Mouse (Mus musculus): Measurements from ENCODE around the gene Dpf2. TPM values are rescaled to one million over a fixed set of nuclear protein-coding genes. Genes with fewer than 3 reads are reported as not detected.
"Not testable (repeated sequence)": the region's sequence is repeated elsewhere in the genome, so short reads cannot be mapped to it uniquely, and the experiment has no call there.

The Dpf2 gene
- polyA plus RNA-seq, 1 experiment, result 22.6 TPM

DNA sequence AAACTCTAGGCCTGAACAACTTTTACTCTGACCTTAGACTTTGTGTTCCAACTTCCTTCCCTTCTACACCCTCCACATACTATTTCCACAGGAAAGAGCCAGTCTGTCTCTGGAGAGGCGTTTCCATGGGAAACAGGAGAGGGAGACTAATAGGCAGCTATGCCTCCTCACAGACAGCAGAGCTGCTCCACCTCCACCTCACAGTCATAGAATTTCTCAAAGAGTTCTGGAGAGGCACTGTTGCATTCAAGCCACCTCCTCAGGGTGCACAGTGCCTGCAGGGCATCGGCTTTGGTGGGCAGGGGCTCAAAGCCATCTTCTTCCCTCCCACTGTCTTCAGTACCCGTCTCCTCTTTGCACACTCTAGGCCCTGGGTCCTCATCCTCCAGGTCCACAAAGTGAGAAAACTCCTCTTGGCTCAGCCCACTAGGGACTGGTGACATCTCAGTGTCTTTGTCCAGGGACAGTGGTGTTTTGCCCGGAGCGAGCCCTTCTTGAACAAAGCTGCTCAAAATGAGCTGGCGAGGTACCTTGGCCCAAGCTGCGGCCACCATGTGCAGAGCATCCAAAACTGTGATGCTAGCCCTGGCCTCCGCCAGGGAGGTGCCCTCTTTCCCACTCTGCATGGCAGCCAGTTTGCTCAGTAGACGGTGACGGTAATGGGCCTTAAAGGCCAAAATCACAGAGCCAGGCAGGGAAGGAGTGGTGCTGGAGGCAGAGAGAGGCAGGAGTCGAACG lies 21.1 kb downstream of the Dpf2 start:
- peaks cover 6% of the 10 kb centered on the region for H3K4me1 ChIP-seq (ENCODE audit: control insufficient read depth, insufficient read depth, insufficient read length, low read length)
- 0 out of 2 replicates have a peak overlapping the region, but pooled peaks have one; percentile 30 for H3K27ac ChIP-seq (replicated peaks; ENCODE audit: low read depth, low read length)
- H3K4me3 ChIP-seq (ENCODE audit: insufficient read depth, low read depth, low read length), result no peak overlapping the region

DNA sequence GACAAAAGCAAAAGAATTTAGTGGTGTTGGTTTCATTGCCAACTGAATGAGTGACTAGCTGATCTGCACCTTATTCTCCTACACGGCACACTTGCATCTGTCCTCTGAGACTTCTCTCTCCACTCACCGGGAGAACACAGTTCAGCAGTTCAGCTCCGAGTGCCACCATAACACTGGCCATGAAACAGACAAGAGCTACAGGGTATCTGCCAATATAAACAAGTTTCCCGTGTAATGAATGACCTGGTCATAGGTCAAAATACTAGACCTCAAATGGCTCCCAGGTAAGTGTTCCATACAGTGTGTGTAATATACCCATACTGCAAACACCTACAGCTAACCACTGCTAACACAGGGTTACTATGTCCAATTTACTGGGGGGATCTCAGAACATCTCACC lies 23.6 kb downstream of the Dpf2 start:
- Histone ChIP-seq H3K4me3 (ENCODE audit: insufficient read depth, low read depth, low read length) (no peak overlapping the region), H3K27ac (replicated peaks; ENCODE audit: low read depth, low read length) (no peak overlapping the region), H3K4me1 (ENCODE audit: control insufficient read depth, insufficient read depth, insufficient read length, low read length) (peaks cover 6% of the 10 kb centered on the region)

DNA sequence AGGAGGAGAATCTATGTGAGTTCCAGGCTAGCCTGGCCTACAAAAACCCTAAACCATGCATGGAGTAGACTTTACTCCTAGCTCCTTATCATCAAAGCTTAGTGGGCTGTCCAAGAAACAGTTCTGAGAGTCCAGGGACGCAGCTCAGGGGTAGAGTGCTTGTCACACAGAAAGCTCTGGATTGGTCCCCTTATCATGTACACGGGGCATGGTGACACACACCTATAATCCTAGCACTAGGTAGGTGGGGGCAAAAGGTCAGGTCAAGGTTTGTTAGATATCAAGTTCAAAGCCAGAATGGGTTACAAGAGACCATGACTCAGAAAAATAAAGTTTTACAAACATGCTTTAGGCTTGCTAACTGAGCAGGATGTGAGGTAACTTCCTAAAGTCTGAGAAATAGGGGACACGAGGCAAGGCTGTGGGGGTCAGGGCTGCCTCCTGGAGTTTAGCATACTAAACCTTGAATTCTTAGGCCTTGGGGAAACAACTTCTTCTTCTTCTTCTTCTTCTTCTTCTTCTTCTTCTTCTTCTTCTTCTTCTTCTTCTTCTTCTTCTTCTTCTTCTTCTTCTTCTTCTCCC lies 25.5 kb downstream of the Dpf2 start:
- H3K4me1 ChIP-seq (ENCODE audit: control insufficient read depth, insufficient read depth, insufficient read length, low read length), result peaks cover 2% of the 10 kb centered on the region; the same call in 1 of the 2 replicates
- no peak overlapping the region for H3K27ac ChIP-seq (replicated peaks; ENCODE audit: low read depth, low read length)
- no peak overlapping the region for H3K4me3 ChIP-seq (ENCODE audit: insufficient read depth, low read depth, low read length)

DNA sequence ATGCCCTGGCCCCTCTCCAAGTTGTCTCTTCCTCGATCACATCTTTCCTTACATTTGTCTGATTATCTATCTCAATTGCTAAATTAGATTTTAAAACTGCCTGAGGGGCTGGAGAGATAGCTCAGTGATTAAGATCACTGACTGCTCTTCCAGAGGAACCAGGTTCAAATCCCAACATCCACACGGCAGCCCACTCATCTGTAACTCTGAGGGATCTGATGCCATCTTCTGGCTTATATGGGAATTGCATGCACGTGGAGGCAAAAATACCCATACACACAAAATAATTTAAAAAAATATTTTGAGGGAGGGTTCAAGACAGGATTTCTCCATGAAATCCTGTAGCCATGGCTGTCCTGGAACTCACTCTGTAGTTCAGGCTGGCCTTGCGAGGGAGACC lies 27.0 kb downstream of the Dpf2 start:
- no peak overlapping the region for H3K27ac ChIP-seq (replicated peaks; ENCODE audit: low read depth, low read length)
- H3K4me1 ChIP-seq (ENCODE audit: control insufficient read depth, insufficient read depth, insufficient read length, low read length), result no peaks in the 10 kb centered on the region

DNA sequence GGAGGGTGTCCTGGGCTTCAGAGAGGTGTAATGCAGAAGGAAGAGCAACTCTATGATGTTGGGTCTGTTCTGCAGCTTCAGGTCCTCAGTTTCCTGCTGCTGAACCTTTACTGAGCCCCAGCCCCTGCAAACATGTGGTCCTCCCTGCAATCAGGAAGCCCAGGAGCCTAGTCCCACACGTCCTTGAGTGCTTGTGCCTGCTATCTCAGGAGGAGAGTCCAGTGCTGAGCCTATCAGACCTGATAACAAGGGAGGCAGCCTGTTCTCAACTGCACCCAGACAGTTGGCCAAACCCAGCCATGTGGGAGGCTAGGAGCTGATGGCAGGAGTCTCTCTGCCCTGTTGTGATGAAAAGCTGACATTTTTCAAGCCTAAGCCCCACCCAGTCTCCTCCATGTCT lies 28.9 kb downstream of the Dpf2 start:
- Histone ChIP-seq H3K4me3 (ENCODE audit: insufficient read depth, low read depth, low read length) (no peak overlapping the region), H3K27ac (replicated peaks; ENCODE audit: low read depth, low read length) (no peak overlapping the region)

More for the DNA sequence above, 27.0 kb downstream of the Dpf2 start:
- no peak overlapping the region for H3K4me3 ChIP-seq (ENCODE audit: insufficient read depth, low read depth, low read length)

DNA sequence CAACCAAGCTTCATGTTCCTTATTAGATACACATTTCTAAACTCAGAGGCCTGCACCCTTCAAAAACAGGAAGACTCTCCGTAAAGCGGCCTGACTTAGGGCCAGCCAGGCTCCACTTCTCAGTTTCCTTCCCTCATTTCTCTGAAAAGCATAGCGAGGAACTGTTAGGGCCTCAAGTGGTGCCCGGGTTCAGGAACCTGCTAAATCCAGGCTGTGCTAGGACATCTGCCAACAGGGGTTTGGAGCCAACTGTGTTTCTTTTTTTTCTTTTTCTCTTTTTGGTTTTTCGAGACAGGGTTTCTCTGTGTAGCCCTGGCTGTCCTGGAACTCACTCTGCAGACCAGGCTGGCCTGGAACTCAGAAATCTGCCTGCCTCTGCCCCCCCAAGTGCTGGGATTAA lies 30.7 kb downstream of the Dpf2 start:
- not testable (repeated sequence) for H3K27ac ChIP-seq (replicated peaks; ENCODE audit: low read depth, low read length); H3K4me3 ChIP-seq (ENCODE audit: insufficient read depth, low read depth, low read length); H3K4me1 ChIP-seq (ENCODE audit: control insufficient read depth, insufficient read depth, insufficient read length, low read length)

More for the DNA sequence above, 28.9 kb downstream of the Dpf2 start:
- no peaks in the 10 kb centered on the region; the same call in 1 of the 2 replicates for H3K4me1 ChIP-seq (ENCODE audit: control insufficient read depth, insufficient read depth, insufficient read length, low read length)

DNA sequence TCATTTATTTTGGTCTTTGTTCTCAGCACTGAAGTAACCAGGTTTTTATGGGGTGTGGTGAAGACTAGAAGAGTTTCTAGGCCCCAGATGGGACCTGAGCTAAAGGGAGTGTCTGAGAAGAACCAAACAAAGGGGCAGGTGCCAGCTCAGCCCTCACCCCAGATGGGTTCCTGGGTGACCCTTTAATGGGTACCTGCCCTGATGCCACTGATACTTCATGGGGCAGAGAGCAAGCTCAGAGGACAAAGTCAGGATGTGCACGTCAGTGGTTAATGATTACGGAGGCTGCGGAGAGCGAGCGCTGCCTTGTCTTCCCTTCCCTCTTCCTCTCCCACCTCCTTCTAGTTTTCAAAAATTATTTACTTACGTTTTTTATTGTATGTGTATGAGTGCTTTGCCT lies 31.7 kb downstream of the Dpf2 start:
- Histone ChIP-seq H3K4me3 (ENCODE audit: insufficient read depth, low read depth, low read length) (no peak overlapping the region), H3K27ac (replicated peaks; ENCODE audit: low read depth, low read length) (no peak overlapping the region), H3K4me1 (ENCODE audit: control insufficient read depth, insufficient read depth, insufficient read length, low read length) (peaks cover 3% of the 10 kb centered on the region; the same call in 1 of the 2 replicates)

DNA sequence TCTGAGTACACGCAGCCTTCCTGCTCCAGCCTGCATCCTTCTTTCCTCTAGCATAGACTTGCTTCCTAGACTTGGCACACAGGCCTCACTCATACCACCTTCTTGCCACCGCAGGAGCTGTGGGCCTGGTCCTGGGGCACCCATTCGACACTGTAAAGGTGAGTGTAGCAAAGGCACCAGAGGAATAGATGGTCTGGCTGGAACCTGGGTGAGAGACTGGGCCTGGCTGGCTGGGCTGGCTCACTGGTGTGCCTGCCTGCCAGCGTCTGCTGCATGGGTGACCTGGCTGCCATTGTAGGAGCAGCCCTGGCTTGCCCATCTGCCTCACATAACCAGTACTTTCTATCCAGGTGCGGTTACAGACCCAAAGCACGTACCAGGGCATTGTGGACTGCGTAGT lies 33.1 kb downstream of the Dpf2 start:
- Histone ChIP-seq H3K27ac (replicated peaks; ENCODE audit: low read depth, low read length) (no peak overlapping the region), H3K4me1 (ENCODE audit: control insufficient read depth, insufficient read depth, insufficient read length, low read length) (peaks cover 6% of the 10 kb centered on the region), H3K4me3 (ENCODE audit: insufficient read depth, low read depth, low read length) (no peak overlapping the region)

DNA sequence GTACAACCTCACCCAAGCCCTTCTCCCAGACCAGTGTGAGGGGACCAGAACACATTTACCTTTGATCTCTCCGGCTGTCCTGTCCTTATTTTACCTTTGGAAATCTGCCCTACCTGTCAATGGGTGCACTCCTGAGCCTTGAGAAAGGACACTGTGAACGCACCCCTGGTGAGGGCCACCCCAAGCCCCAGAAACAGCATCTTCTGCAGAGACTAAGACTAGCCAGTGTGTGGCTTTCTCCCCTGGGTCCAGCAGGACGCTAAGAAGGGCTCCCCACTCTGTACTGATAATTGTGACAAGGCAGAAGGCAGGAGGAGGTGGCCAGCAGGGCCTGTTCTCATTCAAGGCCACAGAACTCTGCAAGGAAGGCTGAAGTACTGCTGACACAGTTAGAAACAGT lies 33.9 kb downstream of the Dpf2 start:
- Histone ChIP-seq H3K27ac (replicated peaks; ENCODE audit: low read depth, low read length) (no peak overlapping the region), H3K4me1 (ENCODE audit: control insufficient read depth, insufficient read depth, insufficient read length, low read length) (peaks cover 8% of the 10 kb centered on the region), H3K4me3 (ENCODE audit: insufficient read depth, low read depth, low read length) (no peak overlapping the region; the same call in 1 of the 2 replicates)

DNA sequence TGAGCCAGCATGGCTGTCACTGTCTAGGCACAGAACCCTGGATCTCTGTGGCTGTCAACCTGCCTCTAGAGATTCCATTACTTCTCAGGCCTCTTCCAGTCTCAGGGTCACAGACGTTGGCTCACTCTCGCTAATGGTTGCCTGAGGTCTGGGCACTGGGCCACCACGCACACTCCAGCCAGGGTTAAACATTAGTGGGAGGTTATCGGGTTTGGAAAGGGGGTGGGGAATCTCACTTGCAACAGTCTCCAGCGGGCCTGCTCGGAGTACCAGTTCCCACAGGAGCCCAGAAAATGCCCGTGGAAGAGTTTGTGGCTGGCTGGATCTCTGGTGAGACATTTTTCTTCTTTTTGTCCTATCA lies 34.5 kb downstream of the Dpf2 start:
- Histone ChIP-seq H3K4me3 (ENCODE audit: insufficient read depth, low read depth, low read length) (peak overlapping the region; percentile 55), H3K27ac (replicated peaks; ENCODE audit: low read depth, low read length) (peak overlapping the region; percentile 92; the same call in 1 of the 2 replicates), H3K4me1 (ENCODE audit: control insufficient read depth, insufficient read depth, insufficient read length, low read length) (peaks cover 8% of the 10 kb centered on the region)

DNA sequence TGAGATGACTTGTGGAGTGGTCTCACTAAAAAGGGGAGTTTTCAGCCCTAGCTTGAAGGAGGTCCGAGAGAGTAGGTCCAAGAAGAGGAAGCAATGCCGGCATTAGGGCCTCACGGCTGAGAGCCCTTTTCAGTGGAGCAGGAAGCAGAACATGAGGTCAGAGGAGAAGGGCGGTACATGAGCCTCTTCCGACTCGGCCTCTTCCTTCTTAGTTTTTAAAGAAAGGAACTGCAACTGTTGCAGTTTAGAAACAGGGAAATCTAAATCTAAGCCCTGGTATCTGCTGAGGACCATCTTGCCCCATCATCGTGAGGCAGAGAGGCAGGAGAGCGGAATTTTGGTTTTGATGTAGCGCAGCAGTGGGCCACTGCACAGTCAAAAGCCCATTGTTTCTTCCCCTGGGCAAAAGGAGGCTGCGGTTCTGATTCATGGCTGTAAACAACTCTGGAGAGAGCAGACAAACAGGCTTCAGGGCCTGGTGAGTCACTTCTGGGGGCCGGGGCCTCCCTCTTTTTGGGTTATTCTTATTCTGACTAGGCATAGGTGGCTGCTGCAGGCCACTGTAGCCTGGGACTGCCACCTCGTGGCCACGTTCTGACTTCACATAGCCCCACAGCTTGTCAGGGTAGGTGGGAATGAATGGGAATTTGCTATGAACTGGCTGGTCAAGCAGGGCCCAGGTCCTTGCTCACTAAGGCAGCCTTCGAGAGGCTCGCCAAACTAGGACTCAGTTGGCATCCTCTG lies 35.0 kb downstream of the Dpf2 start, which contains the start of gene Slc25a45:
Gene Slc25a45 (plus strand): TSS at position 191 of the 744 bp plus-strand sequence.
- Histone ChIP-seq H3K4me1 (ENCODE audit: control insufficient read depth, insufficient read depth, insufficient read length, low read length) (peaks cover 11% of the 10 kb centered on the region), H3K27ac (replicated peaks; ENCODE audit: low read depth, low read length) (peak within 1 kb of the TSS; percentile 92), H3K4me3 (ENCODE audit: insufficient read depth, low read depth, low read length) (peak within 1 kb of the TSS; percentile 55)

DNA sequence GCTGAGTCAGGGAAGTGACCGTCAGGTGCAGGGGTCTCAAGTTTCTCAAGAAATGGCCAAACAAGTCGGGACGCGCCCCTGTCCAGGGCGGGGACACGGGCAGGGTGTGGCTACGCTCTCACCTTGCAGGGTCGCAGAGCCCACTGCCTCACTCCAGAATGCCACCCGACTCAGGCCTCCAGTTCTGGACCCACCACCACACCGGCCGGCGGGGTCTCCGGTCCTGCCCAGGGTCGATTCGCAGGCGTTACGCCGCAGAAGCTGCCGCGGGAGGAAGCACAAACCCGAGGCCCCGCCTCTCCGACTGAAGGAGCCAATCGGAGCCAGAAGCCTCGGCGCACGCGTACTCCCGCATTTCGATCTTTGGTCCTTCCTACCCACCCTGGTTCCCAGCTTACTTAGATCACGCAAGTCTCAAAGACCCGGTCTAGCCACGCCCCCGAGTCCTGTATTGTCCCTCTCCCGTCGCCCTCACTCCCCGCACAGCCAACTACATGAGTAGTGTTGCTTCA lies 37.8 kb downstream of the Dpf2 start, which contains the start of gene Frmd8:
Gene Frmd8 (minus strand): TSS at position 306 of the 512 bp plus-strand sequence.
- peaks cover 13% of the 10 kb centered on the region for H3K4me1 ChIP-seq (ENCODE audit: control insufficient read depth, insufficient read depth, insufficient read length, low read length)
- peak within 1 kb of the TSS; percentile 78 for H3K27ac ChIP-seq (replicated peaks; ENCODE audit: low read depth, low read length)
- H3K4me3 ChIP-seq (ENCODE audit: insufficient read depth, low read depth, low read length), result peak within 1 kb of the TSS; percentile 99

DNA sequence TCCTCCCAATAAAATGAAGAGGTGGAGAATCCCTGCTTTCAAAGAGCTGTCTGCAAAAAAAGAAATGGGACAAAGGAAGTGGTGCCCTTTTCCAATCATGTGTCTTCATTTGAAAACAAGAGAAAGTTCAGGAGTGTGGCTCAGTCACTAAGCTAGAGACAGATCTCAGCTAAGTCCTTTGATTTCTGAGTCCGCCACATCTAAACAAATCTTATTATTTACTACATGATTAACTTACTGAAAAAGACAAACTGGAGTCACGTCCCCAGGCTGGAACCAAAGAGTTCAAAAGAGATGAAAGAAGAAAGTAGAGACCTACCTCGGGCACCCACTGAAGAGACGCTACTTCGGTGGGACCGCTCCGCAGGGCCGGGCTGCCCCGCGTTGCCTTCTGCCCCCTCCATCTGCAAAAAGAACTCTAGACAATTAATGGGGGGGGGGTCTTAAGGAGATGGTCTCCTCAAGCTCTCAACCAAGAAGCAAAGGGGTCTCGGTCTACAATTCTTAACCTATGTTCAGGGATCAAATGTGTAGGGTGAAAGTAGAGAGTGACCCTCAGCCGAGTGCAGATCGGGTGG lies 38.3 kb downstream of the Dpf2 start:
- H3K4me3 ChIP-seq (ENCODE audit: insufficient read depth, low read depth, low read length), result peak overlapping the region; percentile 99

DNA sequence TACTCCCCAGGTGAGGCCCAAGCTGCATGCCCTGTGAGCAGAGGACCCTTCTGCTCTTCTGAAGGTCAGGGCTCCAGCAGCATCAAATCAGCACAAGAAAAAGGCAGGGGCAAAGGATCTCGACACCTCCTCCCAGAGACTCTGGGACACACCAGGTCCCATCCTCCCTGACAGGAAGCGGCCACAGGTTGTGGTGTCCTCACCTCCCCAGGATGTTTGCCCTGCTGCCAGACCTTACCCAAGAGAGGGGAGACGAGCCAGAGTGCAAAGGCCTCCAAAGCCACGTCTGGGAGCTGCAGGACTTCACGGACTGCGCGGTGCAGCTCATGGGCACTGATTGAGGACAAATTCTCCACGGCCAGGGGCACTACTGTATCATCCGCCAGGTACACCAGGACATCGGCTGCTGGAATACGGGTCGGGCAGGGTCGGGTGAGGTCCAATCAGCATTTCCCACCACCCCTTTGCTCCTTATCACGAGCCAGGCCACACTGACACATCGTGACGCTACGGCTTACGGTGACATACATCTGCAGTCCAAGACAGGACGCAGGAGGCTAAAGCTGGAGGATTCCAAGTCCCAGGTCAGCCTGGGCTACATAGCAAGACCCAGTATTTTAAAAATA lies 39.8 kb downstream of the Dpf2 start:
- peaks cover 13% of the 10 kb centered on the region for H3K4me1 ChIP-seq (ENCODE audit: control insufficient read depth, insufficient read depth, insufficient read length, low read length)
- H3K27ac ChIP-seq (replicated peaks; ENCODE audit: low read depth, low read length), result no peak overlapping the region
- H3K4me3 ChIP-seq (ENCODE audit: insufficient read depth, low read depth, low read length), result peak overlapping the region; percentile 7; the same call in 1 of the 2 replicates

More for the DNA sequence above, 38.3 kb downstream of the Dpf2 start:
- Histone ChIP-seq H3K27ac (replicated peaks; ENCODE audit: low read depth, low read length) (peak overlapping the region; percentile 78), H3K4me1 (ENCODE audit: control insufficient read depth, insufficient read depth, insufficient read length, low read length) (peaks cover 13% of the 10 kb centered on the region)

Measured in brown adipose tissue, adult 24 weeks (tissue).